Mouse (Mus musculus) C2C12 (cell line): Measurements from ENCODE around the gene Tm4sf20.

Experiments used
- CTCF ChIP-seq: IDR thresholded peaks from one replicate; pipeline ENCODE4 v1.5.1; 2011; ENCODE audit not compliant: control insufficient read depth, insufficient read depth, insufficient read length
- MYOG ChIP-seq: IDR thresholded peaks from one replicate; pipeline ENCODE4 v1.6.1; 2011; ENCODE audit not compliant: control insufficient read depth, insufficient read length; ENCODE audit errors: extremely low read depth

GRCm38 (mm10) chr1:82793986-82794385, 25.7 kb upstream of the Tm4sf20 start:
- TF ChIP-seq MYOG = no peak
- no peak for TF ChIP-seq CTCF
